Mouse (Mus musculus) small intestine, adult 2 months (tissue): ENCODE measurements around the gene Eci3.

ENCODE experiments used
- CTCF ChIP-seq: fragments of 200-500 bp; IDR thresholded peaks from 2 replicates; pipeline ENCODE4 v1.5.1; 2012; ENCODE audit warnings: low read depth, mild to moderate bottlenecking, control low read depth, inconsistent platforms, low read length, moderate library complexity, mixed read lengths; ENCODE audit not compliant: insufficient replicate concordance, insufficient read length; ENCODE audit errors: extremely low read depth
- POLR2A ChIP-seq: fragments of 200-500 bp; IDR thresholded peaks from 2 replicates; pipeline ENCODE4 v1.6.1; 2012; ENCODE audit warnings: low read depth, mild to moderate bottlenecking, control low read depth, inconsistent platforms, low read length, moderate library complexity

DNA sequence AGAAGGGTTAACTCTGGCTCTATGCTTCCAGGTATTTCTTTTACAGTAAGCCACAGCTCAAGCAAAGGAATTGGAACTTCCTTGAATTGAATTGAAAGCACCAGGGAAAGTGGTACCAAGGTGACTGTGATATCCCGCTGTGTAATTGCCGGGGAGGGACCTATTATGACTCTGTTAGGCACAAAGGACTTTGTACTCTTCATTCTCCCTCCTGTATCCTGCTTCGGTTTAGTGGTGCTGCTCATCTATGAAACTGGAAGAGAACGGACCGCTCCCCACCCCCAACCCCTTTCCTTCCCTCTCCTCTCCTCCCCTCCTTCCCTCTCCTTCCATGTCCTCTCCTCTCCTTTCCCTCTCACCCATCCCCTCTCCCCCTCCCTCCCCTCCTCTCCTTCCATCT, 1.3 kb upstream of the Eci3 start:
- TF ChIP-seq CTCF (no peak), POLR2A (no peak)
